Mouse (Mus musculus) heart, embryonic 14.5 days (tissue): Measurements from ENCODE around the gene Fam117b. TPM values are rescaled to one million over a fixed set of nuclear protein-coding genes. Genes with fewer than 3 reads are reported as not detected.

ENCODE experiments used
- ATAC-seq: fragments of 200-750 bp; cut with Nextera tagmentation; 2 replicates; pipeline ENCODE4 v1.8.0; 2017; ENCODE audit warnings: low read depth, moderate TSS enrichment; ENCODE audit not compliant: insufficient number of reproducible peaks, insufficient read depth, low FRiP score
- H3K27ac ChIP-seq, 2 experiments: fragments of 200-500 bp in 1 of 2; fragments of 300-500 bp in 1 of 2; sonication (generic) in 1 of 2; replicated peaks in 1 of 2; 2 replicates each; pipeline ENCODE4 v1.5.1; 2012 to 2014; ENCODE audit warnings: low read depth in 2 of 2, low read length in 2 of 2, control low read depth in 1 of 2, mild to moderate bottlenecking in 1 of 2, mixed read lengths in 1 of 2; ENCODE audit not compliant: control insufficient read depth in 1 of 2, insufficient read depth in 1 of 2
- H3K27me3 ChIP-seq: fragments of 300-500 bp; sonication (generic); 2 replicates; pipeline ENCODE4 v1.6.1; 2014; ENCODE audit warnings: mild to moderate bottlenecking, low read length, control low read depth; ENCODE audit not compliant: control insufficient read depth, insufficient read depth
- H3K36me3 ChIP-seq: fragments of 300-500 bp; sonication (generic); 2 replicates; pipeline ENCODE4 v1.6.1; 2014; ENCODE audit warnings: mild to moderate bottlenecking, control low read depth, low read length, mixed read lengths; ENCODE audit not compliant: control insufficient read depth, insufficient read depth
- H3K4me1 ChIP-seq, 2 experiments: fragments of 200-500 bp in 1 of 2; fragments of 300-500 bp in 1 of 2; sonication (generic) in 1 of 2; 2 replicates each; pipeline ENCODE4 v1.6.1; 2012 to 2014; ENCODE audit warnings: low read length in 2 of 2, control low read depth in 1 of 2, mixed read lengths in 1 of 2; ENCODE audit not compliant: control insufficient read depth in 2 of 2, insufficient read depth in 2 of 2
- H3K4me2 ChIP-seq: fragments of 300-500 bp; sonication (generic); 2 replicates; pipeline ENCODE4 v1.6.1; 2014; ENCODE audit warnings: mild to moderate bottlenecking, low read length
- H3K4me3 ChIP-seq, 2 experiments: fragments of 200-500 bp in 1 of 2; fragments of 300-500 bp in 1 of 2; sonication (generic) in 1 of 2; 2 replicates each; pipeline ENCODE4 v1.5.1; 2012 to 2014; ENCODE audit warnings: low read length in 2 of 2, mild to moderate bottlenecking in 2 of 2, control low read depth in 1 of 2, low read depth in 1 of 2, moderate library complexity in 1 of 2; ENCODE audit not compliant: control insufficient read depth in 1 of 2, insufficient read depth in 1 of 2
- H3K9ac ChIP-seq: fragments of 300-500 bp; sonication (generic); 2 replicates; pipeline ENCODE4 v1.6.1; 2014; ENCODE audit warnings: mild to moderate bottlenecking, low read length
- H3K9me3 ChIP-seq: fragments of 300-500 bp; sonication (generic); 2 replicates; pipeline ENCODE4 v1.6.1; 2016; ENCODE audit warnings: low read length, control low read depth; ENCODE audit not compliant: control insufficient read depth
- WGBS: fragments of 180-500 bp; shearing (Covaris S2); extraction: QIAGEN DNeasy Blood & Tissue Kit; methylation state at CpG from one replicate; pipeline ENCODE4 v1.1.7; 2014; 5-methylcytosine and 5-hydroxymethylcytosine counted together
- polyA plus RNA-seq: library from polyadenylated mRNA; unstranded; fragments of >200 nt; fragmentation: Nextera tagmentation; extraction: Ambion mirVana; gene quantifications from 2 replicates; pipeline ENCODE4 v1.2.1, GENCODE M21; 2014

The Fam117b gene
- polyA plus RNA-seq, 1 experiment from 2014 or later = 6.8 TPM

DNA sequence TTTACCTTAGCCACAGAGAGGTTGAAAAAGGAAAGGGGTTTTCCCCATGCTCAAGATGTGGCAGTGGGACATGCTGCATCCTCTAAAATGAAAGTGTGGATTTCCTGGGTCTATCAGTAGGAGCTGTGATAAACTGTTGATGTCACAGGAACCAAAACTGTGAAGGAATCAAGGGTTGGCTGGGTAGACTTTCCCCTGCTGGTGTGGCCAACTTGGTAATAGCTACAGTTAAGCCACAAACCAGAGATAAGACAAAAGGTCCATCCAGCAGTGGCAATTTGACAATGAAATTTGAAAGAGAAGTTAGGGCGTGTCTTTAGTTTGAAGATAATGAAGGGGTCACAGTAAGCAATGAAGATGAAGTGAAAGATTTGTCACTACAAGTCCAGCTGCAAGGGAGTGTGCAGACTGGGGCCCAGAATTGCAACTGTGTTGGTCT, 104.2 kb downstream of the Fam117b start:
- H3K27me3 ChIP-seq = no peaks in the 10 kb centered on the region
- no peaks in the 10 kb centered on the region for H3K9me3 ChIP-seq
- no peaks in the 10 kb centered on the region for H3K36me3 ChIP-seq

More for the DNA sequence above, 104.2 kb downstream of the Fam117b start:
- H3K4me1 ChIP-seq = no peaks in the 10 kb centered on the region
- no peak overlapping the region for H3K4me2 ChIP-seq
- no peak overlapping the region for H3K27ac ChIP-seq
- ATAC-seq = no peak
- no peak overlapping the region for H3K9ac ChIP-seq
- WGBS = 91% methylated on average over 1 of the region's 1 CpGs
- H3K4me3 ChIP-seq = no peak overlapping the region

Other genes with a start within 250 kb of the Fam117b start
- gene Sumo1, start 242.2 kb upstream of the Fam117b start, polyA plus RNA-seq = 224 and 246 TPM in 2 replicates
- 110 and 120 TPM in 2 replicates for gene Nop58, start 228.0 kb upstream of the Fam117b start, polyA plus RNA-seq
- 12.0 and 13.1 TPM in 2 replicates for gene Bmpr2, start 149.6 kb upstream of the Fam117b start, polyA plus RNA-seq
- gene Ica1l, start 130.2 kb downstream of the Fam117b start, polyA plus RNA-seq = 0.16 and 0.88 TPM in 2 replicates
- 6.4 and 6.5 TPM in 2 replicates for gene Carf, start 185.2 kb downstream of the Fam117b start, polyA plus RNA-seq
- 26.8 and 29.5 TPM in 2 replicates for gene Wdr12, start 185.6 kb downstream of the Fam117b start, polyA plus RNA-seq